Mouse (Mus musculus): ENCODE results near the gene Fbxl7. TPM values are rescaled to one million over a fixed set of nuclear protein-coding genes. Genes with fewer than 3 reads are reported as not detected.

Fbxl7 gene
- polyA plus RNA-seq, 1 experiment, result 1.7 TPM

- Histone ChIP-seq H3K27me3 (ENCODE audit: control insufficient read depth, insufficient read depth, low read length) (no peaks in the 10 kb centered on the region), H3K36me3 (ENCODE audit: control insufficient read depth, insufficient read depth, low read length) (no peaks in the 10 kb centered on the region), H3K27ac (ENCODE audit: insufficient read depth, low read length) (no peak overlapping the region), H3K4me3 (ENCODE audit: extremely low read depth, insufficient read depth, insufficient read length) (no peak overlapping the region), H3K4me1 (ENCODE audit: control insufficient read depth, insufficient read depth, insufficient read length) (no peaks in the 10 kb centered on the region)
- TF ChIP-seq POLR2A (IDR thresholded peaks at IDR 0.05; ENCODE audit: low read depth, low read length) (no peak), CTCF (IDR thresholded peaks at IDR 0.05; ENCODE audit: extremely low read depth, insufficient read depth, insufficient read length, insufficient replicate concordance) (no peak)
- no peak for DNase-seq (ENCODE audit: low read depth in 1 of 2, low spot score in 2 of 2)
- 89% methylated on average over 5 of the region's 5 CpGs for WGBS
These were observed 259.8 kb downstream of the Fbxl7 start for GRCm38 (mm10) chr15:26635591-26635990.

- no peak overlapping the region for H3K4me3 ChIP-seq (ENCODE audit: extremely low read depth, insufficient read depth, insufficient read length)
- no peaks in the 10 kb centered on the region for H3K36me3 ChIP-seq (ENCODE audit: control insufficient read depth, insufficient read depth, low read length)
- WGBS, result 87% methylated on average over 2 of the region's 2 CpGs
- H3K27ac ChIP-seq (ENCODE audit: insufficient read depth, low read length), result no peak overlapping the region
- DNase-seq (ENCODE audit: low read depth in 1 of 2, low spot score in 2 of 2), result no peak
- H3K4me1 ChIP-seq (ENCODE audit: control insufficient read depth, insufficient read depth, insufficient read length), result no peaks in the 10 kb centered on the region
- TF ChIP-seq CTCF (IDR thresholded peaks at IDR 0.05; ENCODE audit: extremely low read depth, insufficient read depth, insufficient read length, insufficient replicate concordance) (no peak), POLR2A (IDR thresholded peaks at IDR 0.05; ENCODE audit: low read depth, low read length) (no peak)
- H3K27me3 ChIP-seq (ENCODE audit: control insufficient read depth, insufficient read depth, low read length), result no peaks in the 10 kb centered on the region
These were observed 267.2 kb downstream of the Fbxl7 start for GRCm38 (mm10) chr15:26628181-26628580.

- no peaks in the 10 kb centered on the region for H3K27me3 ChIP-seq (ENCODE audit: control insufficient read depth, insufficient read depth, low read length)
- no peaks in the 10 kb centered on the region for H3K4me1 ChIP-seq (ENCODE audit: control insufficient read depth, insufficient read depth, insufficient read length)
- H3K4me3 ChIP-seq (ENCODE audit: extremely low read depth, insufficient read depth, insufficient read length), result no peak overlapping the region
- 93% methylated on average over 17 of the region's 17 CpGs for WGBS
- no peak for DNase-seq (ENCODE audit: low read depth in 1 of 2, low spot score in 2 of 2)
- no peak overlapping the region for H3K27ac ChIP-seq (ENCODE audit: insufficient read depth, low read length)
- no peaks in the 10 kb centered on the region for H3K36me3 ChIP-seq (ENCODE audit: control insufficient read depth, insufficient read depth, low read length)
- TF ChIP-seq POLR2A (IDR thresholded peaks at IDR 0.05; ENCODE audit: low read depth, low read length), result no peak
- TF ChIP-seq CTCF (IDR thresholded peaks at IDR 0.05; ENCODE audit: extremely low read depth, insufficient read depth, insufficient read length, insufficient replicate concordance), result no peak
These were observed 272.1 kb downstream of the Fbxl7 start for GRCm38 (mm10) chr15:26623242-26623641.

- Histone ChIP-seq H3K27ac (ENCODE audit: insufficient read depth, low read length) (no peak overlapping the region), H3K36me3 (ENCODE audit: control insufficient read depth, insufficient read depth, low read length) (no peaks in the 10 kb centered on the region), H3K4me1 (ENCODE audit: control insufficient read depth, insufficient read depth, insufficient read length) (no peaks in the 10 kb centered on the region), H3K27me3 (ENCODE audit: control insufficient read depth, insufficient read depth, low read length) (no peaks in the 10 kb centered on the region), H3K4me3 (ENCODE audit: extremely low read depth, insufficient read depth, insufficient read length) (no peak overlapping the region)
- 72% methylated on average over 5 of the region's 5 CpGs for WGBS
- DNase-seq (ENCODE audit: low read depth in 1 of 2, low spot score in 2 of 2), result no peak
- TF ChIP-seq POLR2A (IDR thresholded peaks at IDR 0.05; ENCODE audit: low read depth, low read length) (no peak), CTCF (IDR thresholded peaks at IDR 0.05; ENCODE audit: extremely low read depth, insufficient read depth, insufficient read length, insufficient replicate concordance) (0 out of 2 replicates have a peak, but pooled peaks have one; percentile 6)
These were observed 275.1 kb downstream of the Fbxl7 start for GRCm38 (mm10) chr15:26620279-26620678.

GRCm38 (mm10) chr15:26619221-26619620 is 276.2 kb downstream of the Fbxl7 start:
- H3K4me3 ChIP-seq (ENCODE audit: extremely low read depth, insufficient read depth, insufficient read length), result no peak overlapping the region
- DNase-seq (ENCODE audit: low read depth in 1 of 2, low spot score in 2 of 2), result no peak
- TF ChIP-seq CTCF (IDR thresholded peaks at IDR 0.05; ENCODE audit: extremely low read depth, insufficient read depth, insufficient read length, insufficient replicate concordance), result no peak
- H3K27ac ChIP-seq (ENCODE audit: insufficient read depth, low read length), result no peak overlapping the region
- H3K36me3 ChIP-seq (ENCODE audit: control insufficient read depth, insufficient read depth, low read length), result no peaks in the 10 kb centered on the region
- no peaks in the 10 kb centered on the region for H3K27me3 ChIP-seq (ENCODE audit: control insufficient read depth, insufficient read depth, low read length)
- no peaks in the 10 kb centered on the region for H3K4me1 ChIP-seq (ENCODE audit: control insufficient read depth, insufficient read depth, insufficient read length)
- 81% methylated on average over 7 of the region's 7 CpGs for WGBS

- 83% methylated on average over 3 of the region's 3 CpGs for WGBS
- no peaks in the 10 kb centered on the region for H3K4me1 ChIP-seq (ENCODE audit: control insufficient read depth, insufficient read depth, insufficient read length)
- no peak overlapping the region for H3K27ac ChIP-seq (ENCODE audit: insufficient read depth, low read length)
- TF ChIP-seq CTCF (IDR thresholded peaks at IDR 0.05; ENCODE audit: extremely low read depth, insufficient read depth, insufficient read length, insufficient replicate concordance) (no peak), POLR2A (IDR thresholded peaks at IDR 0.05; ENCODE audit: low read depth, low read length) (no peak)
- no peaks in the 10 kb centered on the region for H3K36me3 ChIP-seq (ENCODE audit: control insufficient read depth, insufficient read depth, low read length)
- no peak for DNase-seq (ENCODE audit: low read depth in 1 of 2, low spot score in 2 of 2)
- no peaks in the 10 kb centered on the region for H3K27me3 ChIP-seq (ENCODE audit: control insufficient read depth, insufficient read depth, low read length)
- no peak overlapping the region for H3K4me3 ChIP-seq (ENCODE audit: extremely low read depth, insufficient read depth, insufficient read length)
These were observed 299.1 kb downstream of the Fbxl7 start for GRCm38 (mm10) chr15:26596239-26596638.

- no peak overlapping the region for H3K4me3 ChIP-seq (ENCODE audit: extremely low read depth, insufficient read depth, insufficient read length)
- TF ChIP-seq POLR2A (IDR thresholded peaks at IDR 0.05; ENCODE audit: low read depth, low read length), result no peak
- no peak for TF ChIP-seq CTCF (IDR thresholded peaks at IDR 0.05; ENCODE audit: extremely low read depth, insufficient read depth, insufficient read length, insufficient replicate concordance)
- no peaks in the 10 kb centered on the region for H3K27me3 ChIP-seq (ENCODE audit: control insufficient read depth, insufficient read depth, low read length)
- H3K4me1 ChIP-seq (ENCODE audit: control insufficient read depth, insufficient read depth, insufficient read length), result no peaks in the 10 kb centered on the region
- H3K36me3 ChIP-seq (ENCODE audit: control insufficient read depth, insufficient read depth, low read length), result no peaks in the 10 kb centered on the region
- no peak for DNase-seq (ENCODE audit: low read depth in 1 of 2, low spot score in 2 of 2)
- H3K27ac ChIP-seq (ENCODE audit: insufficient read depth, low read length), result no peak overlapping the region
- 80% methylated on average over 8 of the region's 8 CpGs for WGBS
These were observed 315.3 kb downstream of the Fbxl7 start for GRCm38 (mm10) chr15:26579947-26580709.

Measured in spleen, adult 2 months (tissue).